Mouse (Mus musculus) MEL (cell line): ENCODE measurements around the gene Vmn1r112. TPM values are rescaled to one million over a fixed set of nuclear protein-coding genes. Genes with fewer than 3 reads are reported as not detected.
"Not testable (repeated sequence)": the region's sequence is repeated elsewhere in the genome, so short reads cannot be mapped to it uniquely, and the experiment has no call there.

Source experiments
- DNase-seq: peaks from one replicate; pipeline ENCODE4 v3.0.0; 2011; ENCODE audit warnings: low read depth, low spot score
- H3K27ac ChIP-seq: 2 replicates; pipeline ENCODE4 v1.5.1; 2012; ENCODE audit warnings: low read depth, mild to moderate bottlenecking, control low read depth, low read length, moderate library complexity; ENCODE audit not compliant: control insufficient read depth
- H3K27me3 ChIP-seq, 2 experiments: fragments of 150-350 bp in 1 of 2; sonication (generic) in 1 of 2; 2 replicates each; pipeline ENCODE4 v1.6.1; 2012; ENCODE audit warnings: low read length in 2 of 2, mild to moderate bottlenecking in 2 of 2, improper control_type of control experiment in 1 of 2, moderate library complexity in 1 of 2; ENCODE audit not compliant: insufficient read depth in 2 of 2, control insufficient read depth in 1 of 2
- H3K36me3 ChIP-seq, 2 experiments: 2 replicates each; pipeline ENCODE4 v1.6.1; 2012 to 2014; ENCODE audit warnings: low read length in 2 of 2, improper control_type of control experiment in 1 of 2, inconsistent platforms in 1 of 2, mild to moderate bottlenecking in 1 of 2; ENCODE audit not compliant: insufficient read depth in 2 of 2, control insufficient read depth in 1 of 2
- H3K4me1 ChIP-seq, 2 experiments: fragments of 150-350 bp in 1 of 2; sonication (generic) in 1 of 2; 2 replicates each; pipeline ENCODE4 v1.6.1; 2012; ENCODE audit warnings: low read length in 2 of 2, improper control_type of control experiment in 1 of 2, mild to moderate bottlenecking in 1 of 2; ENCODE audit not compliant: insufficient read depth in 2 of 2, control insufficient read depth in 1 of 2
- H3K4me3 ChIP-seq, 2 experiments: fragments of 150-350 bp in 1 of 2; sonication (generic) in 1 of 2; 2 replicates each; pipeline ENCODE4 v1.5.1; 2012; ENCODE audit warnings: low read depth in 2 of 2, low read length in 2 of 2, mild to moderate bottlenecking in 2 of 2, moderate library complexity in 2 of 2, control low read depth in 1 of 2, improper control_type of control experiment in 1 of 2; ENCODE audit not compliant: control insufficient read depth in 1 of 2, insufficient read depth in 1 of 2
- H3K79me2 ChIP-seq: 2 replicates; pipeline ENCODE4 v1.6.1; 2012; ENCODE audit warnings: mild to moderate bottlenecking, low read length, moderate library complexity; ENCODE audit not compliant: control insufficient read depth, poor library complexity, insufficient read depth
- H3K9ac ChIP-seq: 2 replicates; pipeline ENCODE4 v1.6.1; 2012; ENCODE audit warnings: low read depth, mild to moderate bottlenecking, control low read depth, low read length, moderate library complexity; ENCODE audit not compliant: control insufficient read depth, poor library complexity, severe bottlenecking
- H3K9me3 ChIP-seq: fragments of 150-350 bp; sonication (generic); replicated peaks from 2 replicates; pipeline ENCODE4 v1.6.1; 2012; ENCODE audit warnings: mild to moderate bottlenecking, low read length, improper control_type of control experiment, moderate library complexity; ENCODE audit not compliant: insufficient read depth
- polyA plus RNA-seq, 2 experiments: library from polyadenylated mRNA; stranded (reverse) in 1 of 2; unstranded in 1 of 2; fragments of >175 nt in 1 of 2; fragments of >200 nt in 1 of 2; gene quantifications; 2 replicates each; pipeline versions ENCODE4 v1.2.1 to v1.2.4; 2012; ENCODE audit warnings: low replicate concordance in 2 of 2, low read depth in 1 of 2; ENCODE audit not compliant: insufficient read length in 2 of 2, insufficient read depth in 1 of 2, missing spikeins in 1 of 2
- total RNA-seq: library from RNA; depleted of rRNA; stranded (reverse); fragments of 300-350 nt; gene quantifications from 2 replicates; pipeline ENCODE4 v1.2.3, GENCODE M21; 2012; rRNA removed

Vmn1r112 gene
- not detected in 2 replicates for total RNA-seq
- polyA plus RNA-seq: not detected

GRCm38 (mm10) chr7:20770885-20771284, at the start of gene Vmn1r112:
Vmn1r112 (plus strand) TSS chr7:20771185.
- not testable (repeated sequence) for H3K36me3 ChIP-seq, H3K9me3 ChIP-seq, H3K4me3 ChIP-seq, DNase-seq, H3K27me3 ChIP-seq, H3K4me1 ChIP-seq, H3K9ac ChIP-seq, H3K79me2 ChIP-seq, H3K27ac ChIP-seq

- not testable (repeated sequence) for H3K4me3 ChIP-seq, H3K4me1 ChIP-seq, H3K27me3 ChIP-seq, H3K27ac ChIP-seq, DNase-seq, H3K36me3 ChIP-seq, H3K79me2 ChIP-seq, H3K9ac ChIP-seq, H3K9me3 ChIP-seq
Observed at GRCm38 (mm10) chr7:20730524-20730923, 40.5 kb upstream of the Vmn1r112 start, which contains the start of gene Gm10668. Gm10668 (minus strand) TSS chr7:20730624.

GRCm38 (mm10) chr7:20786985-20787384, 16.0 kb downstream of the Vmn1r112 start, which contains the start of gene Vmn1r113:
Vmn1r113 (plus strand) TSS chr7:20787285.
- not testable (repeated sequence) for H3K79me2 ChIP-seq, H3K27ac ChIP-seq, H3K9ac ChIP-seq, DNase-seq, H3K4me3 ChIP-seq, H3K27me3 ChIP-seq, H3K9me3 ChIP-seq, H3K36me3 ChIP-seq, H3K4me1 ChIP-seq

- not testable (repeated sequence) for H3K36me3 ChIP-seq, DNase-seq, H3K27ac ChIP-seq, H3K9me3 ChIP-seq, H3K9ac ChIP-seq, H3K27me3 ChIP-seq, H3K4me1 ChIP-seq, H3K79me2 ChIP-seq, H3K4me3 ChIP-seq
Observed at GRCm38 (mm10) chr7:20812086-20812485, 41.1 kb downstream of the Vmn1r112 start, which contains the start of gene Vmn1r114. Vmn1r114 (minus strand) TSS chr7:20812186.

Other genes with a start within 250 kb of the Vmn1r112 start
- gene Vmn1r104, start 237.3 kb upstream of the Vmn1r112 start, total RNA-seq: not detected in 2 replicates
- not detected for gene Vmn1r104, start 237.3 kb upstream of the Vmn1r112 start, polyA plus RNA-seq
- gene Gm5726, start 225.4 kb upstream of the Vmn1r112 start, total RNA-seq: not detected in 2 replicates
- gene Gm5726, start 225.4 kb upstream of the Vmn1r112 start, polyA plus RNA-seq: not detected
- gene Gm4141, start 194.9 kb upstream of the Vmn1r112 start, total RNA-seq: not detected in 2 replicates
- not detected for gene Gm4141, start 194.9 kb upstream of the Vmn1r112 start, polyA plus RNA-seq
- gene Gm4513, start 172.2 kb upstream of the Vmn1r112 start, total RNA-seq: not detected in 2 replicates
- not detected for gene Gm4513, start 172.2 kb upstream of the Vmn1r112 start, polyA plus RNA-seq
- gene Vmn1r107, start 102.3 kb upstream of the Vmn1r112 start, total RNA-seq: not detected in 2 replicates
- not detected for gene Vmn1r107, start 102.3 kb upstream of the Vmn1r112 start, polyA plus RNA-seq
- not detected in 2 replicates for gene Vmn1r111, start 68.0 kb upstream of the Vmn1r112 start, total RNA-seq
- gene Vmn1r111, start 68.0 kb upstream of the Vmn1r112 start, polyA plus RNA-seq: not detected
- not detected in 2 replicates for gene Gm10668, start 40.6 kb upstream of the Vmn1r112 start, total RNA-seq
- not detected for gene Gm10668, start 40.6 kb upstream of the Vmn1r112 start, polyA plus RNA-seq
- not detected in 2 replicates for gene Vmn1r113, start 16.1 kb downstream of the Vmn1r112 start, total RNA-seq
- not detected for gene Vmn1r113, start 16.1 kb downstream of the Vmn1r112 start, polyA plus RNA-seq
- gene Vmn1r114, start 41.0 kb downstream of the Vmn1r112 start, total RNA-seq: not detected in 2 replicates
- not detected for gene Vmn1r114, start 41.0 kb downstream of the Vmn1r112 start, polyA plus RNA-seq
- gene Vmn1r115, start 73.8 kb downstream of the Vmn1r112 start, total RNA-seq: not detected in 2 replicates
- not detected for gene Vmn1r115, start 73.8 kb downstream of the Vmn1r112 start, polyA plus RNA-seq
- not detected in 2 replicates for gene Vmn1r116, start 101.1 kb downstream of the Vmn1r112 start, total RNA-seq
- not detected for gene Vmn1r116, start 101.1 kb downstream of the Vmn1r112 start, polyA plus RNA-seq
- gene Vmn1r117, start 112.9 kb downstream of the Vmn1r112 start, total RNA-seq: not detected in 2 replicates
- gene Vmn1r117, start 112.9 kb downstream of the Vmn1r112 start, polyA plus RNA-seq: not detected
- gene Vmn1r118, start 141.2 kb downstream of the Vmn1r112 start, total RNA-seq: not detected in 2 replicates
- not detected for gene Vmn1r118, start 141.2 kb downstream of the Vmn1r112 start, polyA plus RNA-seq
- gene Vmn1r119, start 241.3 kb downstream of the Vmn1r112 start, total RNA-seq: not detected in 2 replicates
- gene Vmn1r119, start 241.3 kb downstream of the Vmn1r112 start, polyA plus RNA-seq: not detected